Comparison of ENCODE assay signal across 8 mouse cellular contexts in the genomic region with DNA sequence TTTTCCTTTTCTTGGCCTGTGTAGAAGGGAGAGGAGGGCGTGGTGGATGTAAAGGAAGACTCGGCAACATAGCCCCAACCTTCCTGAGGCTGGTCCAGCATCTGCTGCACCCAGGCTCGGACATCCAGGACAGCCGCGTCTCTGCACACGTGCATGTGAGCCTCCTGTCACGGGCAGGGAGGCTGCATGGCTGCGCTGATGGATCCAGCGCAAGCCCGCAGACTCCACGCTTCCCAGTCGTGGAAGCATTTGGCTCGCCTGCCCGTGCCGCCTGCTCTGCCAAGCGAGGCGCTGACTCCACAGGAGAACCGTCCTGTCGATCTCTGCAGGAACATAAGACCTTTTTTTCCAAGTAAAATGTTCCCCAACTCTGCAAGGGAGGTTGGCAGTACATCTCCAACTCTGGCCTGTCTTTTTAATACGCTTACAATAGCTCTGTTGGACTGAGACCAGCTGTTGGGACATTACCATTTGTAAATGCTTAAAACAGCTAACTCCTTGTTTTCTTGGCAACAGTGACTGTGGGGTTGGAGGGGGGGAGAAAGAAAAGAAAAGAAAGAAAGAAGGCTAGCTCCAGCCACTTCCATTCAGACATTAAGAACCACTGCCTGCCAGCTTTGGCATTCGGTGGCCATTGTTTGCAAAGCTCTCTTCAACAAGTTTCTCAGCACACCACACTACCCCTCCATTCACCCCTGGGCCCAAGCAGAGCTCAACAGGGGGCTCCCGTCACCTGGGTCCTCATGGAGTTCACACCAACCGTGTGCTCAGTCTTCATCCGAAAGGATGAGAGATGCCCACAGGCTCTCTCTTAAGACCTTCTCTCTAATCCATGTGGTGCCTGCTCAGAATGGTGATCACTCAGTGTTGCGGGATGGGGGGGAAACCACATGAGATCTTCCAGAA.
DNase-seq lines count a peak whose midpoint lies in the region; ATAC-seq lines count a peak whose summit lies in the region.

No protein-coding gene starts in this region.

- H3K27me3 ChIP-seq in forebrain, embryonic 16.5 days (replicated peaks; ENCODE audit: control insufficient read depth, insufficient read depth, low read length): peaks cover 12% of the 10 kb centered on the region
- H3K27me3 ChIP-seq in midbrain, embryonic 10.5 days (ENCODE audit: low read depth, poor library complexity, severe bottlenecking): peaks cover 24% of the 10 kb centered on the region; the same call in 1 of the 2 replicates

- no peaks in the 10 kb centered on the region for H3K9me3 ChIP-seq in forebrain, embryonic 16.5 days (ENCODE audit: control insufficient read depth, low read length)
- no peaks in the 10 kb centered on the region for H3K9me3 ChIP-seq in midbrain, embryonic 10.5 days (replicated peaks)

- DNase-seq in ovary, postnatal 14 days (ENCODE audit: low spot score): peak; percentile 12
- DNase-seq in ovary, postnatal 10 days (ENCODE audit: low spot score): no peak
- DNase-seq in layer of hippocampus, adult 9-10 months (ENCODE audit: low spot score): peak; percentile 55
- no peak for DNase-seq in midbrain, embryonic 10.5 days (ENCODE audit: low spot score)
- DNase-seq in c-Kit-positive CD71-positive TER-119-positive erythroid progenitor cells, embryonic 14.5 days (ENCODE audit: low spot score): no peak

- H3K4me2 ChIP-seq in forebrain, embryonic 16.5 days (ENCODE audit: low read length): peak overlapping the region; percentile 54

- peak overlapping the region; percentile 23 for H3K4me3 ChIP-seq in forebrain, embryonic 16.5 days (replicated peaks; ENCODE audit: low read length)
- H3K4me3 ChIP-seq in midbrain, embryonic 10.5 days: 0 out of 2 replicates have a peak overlapping the region, but pooled peaks have one; percentile 24

- H3K9ac ChIP-seq in forebrain, embryonic 16.5 days (replicated peaks; ENCODE audit: low read depth, low read length): peak overlapping the region; percentile 48

- peak; percentile 88 for ATAC-seq in forebrain, embryonic 16.5 days
- ATAC-seq in megakaryocyte progenitor cell, adult 5-6 weeks (replicated peaks; ENCODE audit: poor library complexity): no peak
- no peak for ATAC-seq in erythroid progenitor cell, adult 5-6 weeks (replicated peaks; ENCODE audit: low FRiP score, poor library complexity, severe bottlenecking)

- H3K36me3 ChIP-seq in forebrain, embryonic 16.5 days (ENCODE audit: control insufficient read depth, insufficient read depth): no peaks in the 10 kb centered on the region
- no peaks in the 10 kb centered on the region for H3K36me3 ChIP-seq in midbrain, embryonic 10.5 days

- peak overlapping the region; percentile 67 for H3K27ac ChIP-seq in forebrain, embryonic 16.5 days (ENCODE audit: low read length)
- peak overlapping the region; percentile 74 for H3K27ac ChIP-seq in midbrain, embryonic 10.5 days (replicated peaks)

- peaks cover 23% of the 10 kb centered on the region for H3K4me1 ChIP-seq in forebrain, embryonic 16.5 days (replicated peaks; ENCODE audit: control insufficient read depth, insufficient read depth, low read length)
- H3K4me1 ChIP-seq in midbrain, embryonic 10.5 days: peaks cover 25% of the 10 kb centered on the region

- 8% methylated on average over 25 of the region's 25 CpGs for WGBS in forebrain, embryonic 16.5 days
- WGBS in midbrain, embryonic 10.5 days: 45% methylated on average over 25 of the region's 25 CpGs

Comparison
In these comparisons a context has a peak if more than half of its experiments do, and no peak if none do; other contexts are left out.
1. DNase-seq: peak in ovary, postnatal 14 days (single experiment) and layer of hippocampus, adult 9-10 months (single experiment); none in ovary, postnatal 10 days (single experiment), midbrain, embryonic 10.5 days (single experiment) and c-Kit-positive CD71-positive TER-119-positive erythroid progenitor cells, embryonic 14.5 days (single experiment).